Mouse (Mus musculus) layer of hippocampus, postnatal 14 days (tissue): Measurements from ENCODE around the gene Robo2. TPM values are rescaled to one million over a fixed set of nuclear protein-coding genes. Genes with fewer than 3 reads are reported as not detected.
"Not testable (repeated sequence)": the region's sequence is repeated elsewhere in the genome, so short reads cannot be mapped to it uniquely, and the experiment has no call there.

ENCODE experiments used
- DNase-seq, 2 experiments: peaks; one replicate each; pipeline ENCODE4 v3.0.0; 2021 to 2022; ENCODE audit warnings: low spot score in 2 of 2, mixed read lengths in 1 of 2
- total RNA-seq, 2 experiments: library from RNA; stranded (reverse); gene quantifications; 2 replicates each; pipeline ENCODE4 v1.2.3; 2021

The Robo2 gene
- total RNA-seq, 2 experiments from 2014 or later = 127 to 130 TPM

GRCm38 (mm10) chr16:74216879-74217415 lies 194.7 kb downstream of the Robo2 start:
- DNase-seq = no peak

DNA sequence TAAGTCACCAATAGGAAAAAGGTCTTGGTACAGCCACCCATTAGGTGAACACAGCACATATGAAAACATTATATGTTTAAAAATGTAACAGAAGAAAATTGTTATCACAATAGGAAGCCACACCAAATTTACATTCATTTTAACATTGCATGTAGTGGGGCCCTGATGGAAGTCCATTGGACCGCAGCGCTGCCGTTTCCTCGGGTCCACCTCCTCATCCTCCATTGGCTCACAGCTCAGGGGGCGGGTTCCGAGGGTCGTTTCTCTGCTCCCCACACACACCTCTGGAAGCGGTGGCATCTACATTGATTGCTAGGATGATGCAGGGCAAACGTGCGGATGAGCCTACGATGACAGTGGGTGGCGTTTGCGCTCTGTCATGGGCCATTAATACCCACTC lies 195.8 kb downstream of the Robo2 start:
- no peak for DNase-seq

DNA sequence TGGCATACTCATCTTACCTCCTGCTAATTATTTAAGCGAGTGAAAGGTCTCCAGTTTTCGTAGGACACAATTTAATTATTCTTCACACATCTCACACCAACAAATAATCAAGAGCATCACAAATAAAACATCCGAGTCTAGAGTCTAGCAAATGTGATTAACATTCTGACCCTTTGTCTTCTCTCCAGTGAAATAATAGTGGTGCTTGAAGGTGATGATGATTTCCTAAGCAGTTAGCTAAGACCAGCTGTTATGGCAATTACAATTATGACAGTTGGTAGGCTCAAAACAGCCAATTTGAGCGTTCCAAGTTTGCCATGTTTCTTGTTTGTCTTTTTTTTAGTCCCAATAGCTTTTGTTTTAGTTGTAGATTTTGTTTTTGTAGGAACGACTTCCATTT lies 210.9 kb downstream of the Robo2 start:
- peak in 1 of 2 experiments; percentile 27 for DNase-seq

GRCm38 (mm10) chr16:74200024-74200703 lies 211.5 kb downstream of the Robo2 start:
- no peak for DNase-seq

DNA sequence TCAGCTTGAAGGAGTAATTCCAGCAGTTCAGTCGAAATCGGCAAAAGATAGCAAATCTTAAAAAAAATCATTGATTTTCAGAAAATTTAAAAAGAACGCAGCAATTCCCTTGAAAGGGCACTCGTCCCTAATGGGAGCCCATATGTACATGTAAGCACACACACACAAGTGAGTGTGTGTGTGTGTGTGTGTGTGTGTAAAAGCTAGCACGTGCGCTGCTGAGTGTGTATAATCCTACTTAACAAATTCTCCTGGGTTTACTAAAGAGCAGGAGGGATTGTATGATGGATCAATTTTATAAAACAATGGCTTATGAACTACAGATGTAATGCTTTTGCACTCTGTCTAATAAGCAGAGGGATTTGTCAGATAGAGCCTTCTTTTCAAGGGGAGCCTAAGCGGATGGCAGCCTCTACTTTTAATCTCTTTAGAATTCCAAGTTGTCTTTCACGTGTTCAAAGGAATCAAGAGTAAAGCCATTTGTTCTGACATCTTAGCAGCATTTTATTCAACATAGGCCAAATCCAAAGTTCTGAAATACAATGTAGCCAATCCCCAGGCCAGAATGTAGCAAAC lies 218.6 kb downstream of the Robo2 start:
- DNase-seq = no peak

DNA sequence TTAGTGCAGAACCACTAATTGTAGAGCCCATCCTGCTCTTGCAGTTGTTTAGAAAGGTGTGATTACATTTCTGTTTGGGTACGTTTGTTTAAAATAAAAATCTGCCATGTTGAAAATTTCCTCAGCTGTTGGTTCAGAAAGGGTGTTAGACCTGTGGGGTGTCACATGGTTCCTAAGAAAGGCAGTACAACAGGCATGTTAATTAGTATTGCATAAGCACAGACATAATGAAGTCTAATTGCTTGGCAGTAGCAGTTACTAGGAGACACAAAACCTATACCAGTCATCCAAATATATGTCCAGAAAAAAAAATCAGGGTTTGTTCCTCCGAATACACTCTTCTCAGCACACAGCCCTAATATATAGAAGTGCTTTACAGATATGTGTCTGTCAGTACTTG lies 220.0 kb downstream of the Robo2 start:
- DNase-seq = no peak

DNA sequence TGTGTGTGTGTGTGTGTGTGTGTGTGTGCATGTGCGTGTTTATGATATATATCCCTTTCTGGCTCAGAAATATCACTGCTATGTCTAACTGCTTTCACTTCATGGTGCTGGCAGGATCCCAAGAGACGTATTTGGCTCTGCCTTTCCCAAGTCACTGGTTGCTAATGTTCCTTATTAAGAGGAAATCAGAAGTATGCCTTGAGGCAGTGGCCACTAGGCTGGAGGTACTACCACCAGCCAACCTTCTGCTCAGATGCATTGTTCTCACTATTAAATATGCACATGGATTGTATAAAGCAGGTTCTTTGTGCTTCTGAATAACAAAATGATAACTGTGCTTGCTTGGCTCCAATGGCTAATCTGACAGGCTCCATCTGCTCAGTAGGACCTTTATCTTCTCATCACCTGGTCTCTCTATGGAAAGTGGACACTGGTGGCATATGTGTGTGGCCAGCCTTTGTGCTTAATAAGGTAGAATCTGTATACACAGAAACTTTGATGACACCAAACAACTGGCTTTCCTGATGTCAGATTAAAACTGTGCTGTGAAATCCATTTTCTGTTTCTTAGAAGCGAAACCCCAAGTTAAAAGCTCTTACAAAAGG lies 229.0 kb downstream of the Robo2 start:
- DNase-seq = no peak

GRCm38 (mm10) chr16:74172673-74173072 lies 239.0 kb downstream of the Robo2 start:
- no peak for DNase-seq

DNA sequence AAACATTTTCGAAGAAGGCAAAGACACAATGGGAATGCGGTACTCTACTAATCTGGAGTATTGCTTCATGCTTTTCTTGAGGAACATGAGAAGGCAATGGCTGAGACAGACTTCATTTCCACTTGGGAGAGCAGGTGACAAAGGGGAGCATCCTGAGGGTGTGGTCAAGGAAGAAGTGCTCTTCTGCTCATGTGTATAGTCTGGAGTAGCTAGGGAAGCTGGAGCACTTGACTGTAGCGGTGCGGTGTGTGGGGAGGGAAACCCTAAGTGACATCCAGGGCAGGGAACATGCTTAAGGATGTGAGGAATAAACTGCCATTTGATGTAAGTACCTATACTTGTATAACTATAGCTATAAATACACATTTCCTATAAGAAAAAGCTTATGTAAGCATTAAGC lies 242.0 kb downstream of the Robo2 start:
- DNase-seq = no peak

- DNase-seq = no peak
These were observed 242.5 kb downstream of the Robo2 start for GRCm38 (mm10) chr16:74169121-74169520.

- no peak for DNase-seq
These were observed 243.8 kb downstream of the Robo2 start for GRCm38 (mm10) chr16:74167832-74168231.

DNA sequence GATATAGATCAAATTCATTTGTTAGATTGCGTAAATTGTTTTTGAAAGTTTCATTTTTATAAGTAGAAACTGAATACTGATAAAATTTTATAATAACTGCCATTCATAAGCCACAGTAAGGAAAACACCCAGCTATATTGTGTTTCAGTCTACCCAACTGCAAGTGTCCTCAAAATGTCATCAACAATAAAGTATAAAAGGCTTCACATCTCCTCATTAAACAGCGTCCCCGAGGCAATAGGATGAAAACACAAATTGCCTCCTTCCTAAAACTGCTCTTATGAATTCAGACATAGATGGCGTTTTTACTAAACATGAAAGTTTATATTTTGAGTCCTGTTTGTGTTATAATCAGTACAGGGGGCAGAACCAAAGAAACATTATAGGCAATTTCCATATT lies 249.6 kb downstream of the Robo2 start:
- DNase-seq = no peak

- no peak for DNase-seq
These were observed 252.4 kb downstream of the Robo2 start for GRCm38 (mm10) chr16:74159189-74159588.

DNA sequence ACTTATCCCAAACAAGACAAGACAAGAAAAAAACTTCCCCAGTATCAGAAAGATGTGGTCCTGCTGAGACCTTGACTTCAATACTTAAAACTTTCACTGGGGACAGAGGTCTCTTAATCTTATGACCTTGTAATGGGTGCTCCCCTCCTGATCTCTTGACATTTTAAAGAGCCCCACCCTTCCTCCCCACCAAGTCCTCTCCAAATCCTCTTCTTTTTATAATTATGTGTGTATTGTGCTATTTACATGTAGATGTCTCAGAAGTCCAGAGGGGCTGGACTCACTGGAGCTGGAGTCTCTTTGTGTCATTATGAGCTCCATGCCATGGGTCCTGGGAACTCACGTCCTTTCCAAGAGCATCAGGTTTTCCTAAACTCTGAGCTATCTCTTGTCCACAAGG lies 275.4 kb downstream of the Robo2 start:
- DNase-seq = no peak

DNA sequence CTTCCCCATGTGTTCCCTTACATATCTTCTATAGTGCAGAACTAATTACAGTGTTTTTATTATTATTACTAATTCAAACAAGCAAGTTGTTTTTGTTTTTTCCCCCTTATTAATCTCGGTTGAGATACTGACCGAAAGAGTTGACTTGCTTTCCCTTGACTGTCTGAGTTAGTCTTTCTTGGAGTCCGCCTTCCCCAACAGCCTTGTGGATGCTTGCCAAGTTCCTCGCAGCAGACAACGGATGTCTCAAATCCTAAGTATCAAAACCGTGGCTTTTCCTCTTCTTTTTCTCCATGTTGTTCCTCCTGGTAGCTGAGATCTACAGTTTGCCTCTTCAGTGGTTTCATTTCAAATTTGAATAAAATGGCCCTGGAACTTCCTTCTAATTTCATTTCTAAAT lies 278.8 kb downstream of the Robo2 start:
- DNase-seq = no peak

DNA sequence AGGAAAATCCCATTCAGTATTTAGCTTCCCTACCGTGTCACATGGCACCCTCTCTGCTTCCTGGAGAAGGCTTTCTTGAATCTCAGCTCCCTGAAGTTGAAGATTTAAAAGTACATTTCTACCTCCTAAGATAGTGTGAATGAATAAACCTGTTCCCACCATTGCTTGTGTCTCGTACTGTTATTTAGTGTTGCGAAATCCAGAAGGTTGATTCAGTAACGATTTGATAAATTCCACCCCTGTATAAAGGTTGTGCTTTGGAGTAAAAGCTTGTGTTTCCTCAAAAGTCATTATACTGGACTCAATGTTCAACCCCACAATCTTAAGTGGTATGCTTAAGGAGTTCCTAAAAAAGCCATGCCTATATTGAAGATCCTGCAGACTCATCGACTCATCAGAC lies 280.3 kb downstream of the Robo2 start:
- DNase-seq = no peak

GRCm38 (mm10) chr16:74128443-74128983 lies 283.1 kb downstream of the Robo2 start:
- DNase-seq = no peak

GRCm38 (mm10) chr16:74113155-74113554 lies 298.5 kb downstream of the Robo2 start:
- no peak for DNase-seq

- no peak for DNase-seq
These were observed 300.5 kb downstream of the Robo2 start for GRCm38 (mm10) chr16:74111101-74111500.

DNA sequence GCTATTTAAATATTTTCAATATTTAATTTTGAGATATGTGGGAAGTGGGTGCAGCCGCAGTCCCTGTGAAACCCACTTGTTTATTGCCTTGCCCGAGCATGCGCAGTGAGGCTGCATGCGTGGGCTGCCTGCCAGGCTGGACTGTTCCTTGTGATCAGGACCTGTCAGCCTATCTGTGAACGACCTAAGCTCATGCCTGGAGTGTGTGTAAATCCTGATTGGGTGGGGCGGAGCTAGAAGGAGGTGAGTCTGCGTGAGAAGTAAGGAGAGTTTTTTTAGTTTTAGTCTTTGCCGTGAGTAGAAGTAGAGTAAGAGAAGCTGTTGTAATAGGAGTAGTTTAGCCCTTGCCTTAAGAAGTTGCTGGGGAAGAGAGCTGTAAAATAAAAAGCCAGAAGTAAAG lies 307.2 kb downstream of the Robo2 start:
- DNase-seq = not testable (repeated sequence)

DNA sequence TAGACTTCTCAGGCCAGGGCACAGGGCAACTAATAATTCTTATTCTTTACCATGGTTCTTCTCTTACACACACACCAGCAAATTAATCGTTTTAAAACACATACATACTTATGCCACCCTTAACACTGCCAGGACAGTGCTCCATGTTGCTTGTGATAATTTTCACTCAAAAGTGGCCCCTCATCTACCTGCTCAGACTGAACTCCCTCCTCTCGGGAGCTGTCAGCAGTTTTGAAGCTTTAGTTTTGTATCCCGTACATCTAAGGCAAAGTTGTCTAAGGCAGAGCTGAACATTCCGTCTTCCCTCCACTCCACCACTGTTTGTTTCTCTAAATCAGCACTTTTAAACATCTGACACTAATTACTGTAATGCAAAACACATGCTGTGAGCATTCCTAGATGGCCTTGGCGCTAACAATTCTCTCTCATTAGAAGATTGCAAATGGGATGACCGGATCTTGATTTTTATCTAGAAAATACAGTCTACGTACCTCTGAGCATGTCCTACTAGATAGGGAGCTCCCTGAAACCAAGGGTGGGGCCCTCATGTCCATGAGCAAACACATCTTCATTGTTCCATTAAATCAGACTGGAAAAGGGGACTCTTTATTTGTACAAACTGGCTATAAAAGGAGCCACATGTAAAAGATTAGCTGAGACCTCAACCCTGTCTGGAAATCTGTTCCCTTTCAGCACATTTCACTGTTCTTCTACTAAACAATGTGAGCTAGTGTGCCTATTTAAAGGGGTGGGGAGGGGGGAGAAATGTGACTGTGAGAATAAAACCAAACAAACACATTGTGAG lies 318.4 kb downstream of the Robo2 start:
- no peak for DNase-seq
